Mouse (Mus musculus) gastrocnemius, adult 8-10 months (tissue): ENCODE measurements around the gene T2. TPM values are rescaled to one million over a fixed set of nuclear protein-coding genes. Genes with fewer than 3 reads are reported as not detected.
"Not testable (repeated sequence)": the region's sequence is repeated elsewhere in the genome, so short reads cannot be mapped to it uniquely, and the experiment has no call there.

Experiments used
- DNase-seq, 2 experiments: peaks; one replicate each; pipeline ENCODE4 v3.0.0; 2022; ENCODE audit warnings: low spot score in 2 of 2
- total RNA-seq, 4 experiments: library from RNA; stranded (reverse); gene quantifications; 2 replicates each; pipeline ENCODE4 v1.2.4; 2022

Gene T2
- total RNA-seq, 4 experiments from 2014 or later = not detected

DNA sequence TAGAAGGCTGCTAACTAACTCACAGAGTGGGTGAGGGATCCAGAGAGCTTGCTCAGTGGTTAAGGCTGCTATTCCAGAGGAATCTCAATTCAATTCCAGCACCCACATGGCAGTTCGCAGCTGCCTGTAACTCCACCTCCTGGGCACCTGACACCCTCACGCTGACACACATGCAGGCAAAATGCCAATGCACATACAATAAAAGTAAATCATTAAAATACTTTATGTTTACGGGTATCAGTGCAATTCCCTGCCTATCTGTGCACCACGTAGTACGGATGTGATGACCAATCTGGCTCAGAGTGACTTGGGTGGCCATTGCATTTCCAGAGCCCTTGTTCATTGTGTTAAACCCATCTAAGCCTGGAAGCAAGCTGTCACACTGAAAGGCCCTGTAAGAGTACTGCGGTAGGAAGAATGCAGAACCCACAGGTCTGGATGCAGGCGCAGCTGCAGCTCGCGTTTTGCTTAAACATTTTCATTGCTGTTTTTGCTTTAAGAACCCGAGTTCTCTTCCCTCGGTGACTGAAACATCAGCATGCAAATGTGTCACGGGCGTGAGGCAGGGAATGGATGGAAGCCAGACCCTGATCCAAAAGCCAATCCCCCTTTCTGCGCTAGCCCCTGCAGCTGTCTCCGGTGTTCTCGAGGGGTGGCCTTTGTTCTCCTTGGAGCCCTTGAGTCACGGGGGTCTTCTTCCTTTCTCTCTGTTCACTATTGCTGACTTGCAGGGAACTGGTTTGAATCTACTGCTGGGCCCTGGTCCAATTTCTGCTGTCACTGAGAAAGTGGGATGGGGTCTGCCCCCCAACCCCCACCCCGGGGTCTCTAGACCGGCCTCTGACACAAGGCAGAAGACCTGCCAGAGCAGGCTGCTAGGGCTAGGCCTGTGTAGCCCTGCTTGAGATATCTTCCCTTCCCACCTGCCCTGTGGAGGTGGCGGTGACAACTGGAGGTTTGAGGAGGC lies 12.0 kb downstream of the T2 start:
- no peak for DNase-seq

DNA sequence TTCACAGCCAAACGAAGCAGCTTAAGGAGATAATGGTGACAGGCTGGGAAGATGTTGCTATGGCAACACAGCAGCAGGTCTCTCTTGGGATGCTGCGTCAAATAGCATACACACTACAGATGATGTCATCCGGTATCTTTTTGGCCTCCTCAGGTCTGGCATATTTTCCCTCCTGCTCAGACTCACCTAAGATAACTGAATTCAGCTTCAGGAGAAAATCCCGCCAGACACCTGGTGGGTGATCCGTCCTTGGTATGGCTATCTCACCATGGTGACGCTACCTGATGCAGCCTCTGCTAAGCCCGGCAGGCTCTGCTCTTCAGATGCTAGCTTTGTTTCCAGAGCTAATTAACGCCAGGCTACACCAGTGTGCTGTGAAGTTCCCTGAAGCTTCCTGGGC lies 12.8 kb downstream of the T2 start:
- no peak for DNase-seq

DNA sequence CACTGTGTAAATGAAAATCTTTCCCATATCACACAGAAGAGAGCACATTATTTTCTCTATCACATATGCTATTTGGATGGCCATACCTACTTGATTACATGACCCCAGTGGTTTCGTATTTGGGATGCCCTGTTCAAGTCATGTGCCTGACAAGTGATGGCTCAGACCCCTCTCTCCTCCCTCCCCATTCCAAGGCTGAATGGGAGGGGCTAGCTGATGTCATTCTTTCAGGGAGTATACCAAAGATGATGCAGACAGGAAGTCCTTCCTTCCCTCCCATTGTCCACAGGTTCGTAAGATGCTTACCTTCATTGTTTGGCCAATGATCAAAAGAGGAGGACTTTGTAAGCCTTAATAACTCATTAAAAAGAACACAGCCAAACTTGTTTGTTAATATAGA lies 13.4 kb downstream of the T2 start:
- DNase-seq = no peak

DNA sequence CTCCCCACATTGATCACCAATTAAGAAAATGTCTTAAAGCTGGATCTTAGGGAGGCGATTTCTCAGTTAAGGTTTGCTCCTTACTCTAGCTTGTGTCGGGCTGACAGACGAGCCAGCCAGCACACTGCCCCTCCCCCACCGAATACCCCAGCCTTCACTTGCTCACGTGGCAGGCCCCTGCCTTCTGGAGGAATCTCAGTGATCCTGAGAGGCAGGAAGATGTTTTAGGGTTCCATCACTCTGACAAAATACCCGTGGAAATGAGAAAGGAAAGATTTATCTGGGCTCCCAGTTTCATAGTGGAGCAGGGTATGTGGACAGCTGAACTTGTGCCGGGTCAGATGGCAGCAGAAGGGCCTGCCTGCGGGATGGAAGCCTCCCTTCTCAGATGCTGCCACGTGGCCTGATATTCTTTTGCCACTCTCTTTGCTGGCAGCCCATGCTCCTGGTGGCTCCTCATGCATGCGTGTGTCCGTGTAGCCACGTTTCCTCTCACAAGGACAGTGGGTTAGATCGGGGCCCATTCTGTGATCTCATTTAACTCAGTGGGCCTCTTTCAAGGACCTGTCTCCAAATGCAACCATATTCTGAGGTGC lies 14.9 kb downstream of the T2 start:
- DNase-seq = no peak

DNA sequence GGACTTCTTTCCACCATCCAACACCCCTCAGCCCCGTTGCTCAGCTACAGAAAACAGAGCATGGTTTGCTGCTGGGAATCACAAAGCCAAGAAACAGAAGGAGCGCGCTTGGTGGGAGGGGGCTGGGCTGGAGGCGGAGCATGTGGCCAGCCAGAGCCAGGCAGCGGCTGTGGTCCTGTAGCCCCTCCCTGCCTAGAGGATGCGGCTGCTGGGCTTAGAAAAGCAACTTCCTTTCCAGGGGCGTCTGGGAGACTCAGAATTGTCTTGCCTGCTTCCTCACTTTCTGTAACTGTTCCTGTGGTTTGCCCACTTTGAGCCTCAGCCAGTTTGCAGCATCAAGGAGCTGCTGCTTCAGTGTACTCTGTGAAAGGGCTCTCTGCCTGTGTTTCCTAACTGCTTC lies 16.0 kb downstream of the T2 start:
- DNase-seq = peak in 1 of 2 experiments; percentile 7

DNA sequence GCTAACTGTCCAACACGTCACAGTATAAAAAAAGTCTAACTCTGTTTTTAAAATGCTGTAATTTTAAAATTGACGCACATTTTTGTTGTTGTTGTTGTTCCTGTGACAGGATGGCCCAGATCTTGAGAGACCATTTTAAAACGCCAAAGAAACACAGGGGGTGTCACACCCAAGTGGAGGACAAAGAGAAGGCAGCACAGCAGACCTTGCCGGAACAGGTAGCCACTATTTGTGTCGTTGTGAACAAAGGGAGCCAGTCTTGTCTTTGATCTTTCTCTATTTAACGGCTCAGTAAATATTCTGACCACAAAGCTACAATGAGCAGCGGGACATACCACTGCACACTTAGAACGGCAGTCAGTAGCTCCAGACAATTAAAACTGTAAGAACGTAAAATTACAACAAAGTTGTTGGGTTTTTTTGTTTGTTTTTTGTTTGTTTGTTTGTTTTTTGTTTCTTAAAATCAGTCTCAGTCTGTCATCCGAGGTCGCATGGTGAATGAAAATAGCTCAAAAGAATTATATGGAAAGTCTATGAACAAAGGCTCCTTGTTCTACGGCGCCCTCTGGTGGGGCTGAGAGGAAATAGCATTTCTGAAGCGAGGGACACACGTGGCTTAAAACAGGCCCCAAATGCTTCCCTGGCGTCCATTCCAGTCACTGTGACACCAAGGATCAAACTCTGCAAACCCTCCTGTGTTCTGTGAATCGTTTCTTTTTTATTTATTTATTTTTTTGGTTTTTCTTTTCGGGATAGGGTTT lies 16.7 kb downstream of the T2 start:
- peak; percentile 29 to 48 for DNase-seq

DNA sequence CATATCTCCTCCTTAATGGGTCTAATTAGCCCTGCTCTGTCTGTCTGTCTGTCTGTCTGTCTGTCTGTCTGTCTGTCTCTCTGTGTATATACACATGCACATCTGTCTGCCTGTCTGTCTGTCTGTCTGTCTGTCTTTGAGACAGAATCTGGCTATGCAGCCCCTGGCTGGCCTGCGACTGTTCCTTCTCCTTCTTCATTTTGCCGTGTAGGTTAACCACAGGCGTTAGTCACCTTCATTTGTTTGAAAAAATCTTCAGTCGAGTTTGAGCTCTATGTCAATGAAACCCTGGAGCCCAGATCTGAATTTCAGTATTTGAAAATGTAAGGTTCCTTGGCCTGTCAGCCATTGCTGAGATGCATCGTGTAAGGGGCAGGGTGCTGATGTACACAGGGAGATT lies 21.5 kb downstream of the T2 start:
- no peak for DNase-seq

DNA sequence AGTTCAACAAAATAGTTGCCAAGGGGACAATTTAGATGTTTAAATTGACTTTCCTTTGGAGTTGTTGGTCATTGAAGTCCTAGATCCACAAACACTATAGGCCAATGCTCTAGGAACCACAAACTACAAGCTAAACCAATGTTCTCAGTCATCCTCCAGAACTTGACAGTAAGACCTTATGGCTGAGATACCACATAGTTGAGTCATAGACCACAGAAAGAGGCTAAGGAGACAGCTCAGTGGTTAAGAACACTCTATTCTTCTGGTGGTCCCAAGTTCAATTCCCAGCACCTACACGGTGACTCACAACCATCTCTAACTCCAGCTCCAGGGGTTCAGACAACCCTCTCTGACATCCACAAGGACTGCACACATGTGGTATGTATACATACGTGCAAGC lies 29.6 kb downstream of the T2 start:
- no peak for DNase-seq

DNA sequence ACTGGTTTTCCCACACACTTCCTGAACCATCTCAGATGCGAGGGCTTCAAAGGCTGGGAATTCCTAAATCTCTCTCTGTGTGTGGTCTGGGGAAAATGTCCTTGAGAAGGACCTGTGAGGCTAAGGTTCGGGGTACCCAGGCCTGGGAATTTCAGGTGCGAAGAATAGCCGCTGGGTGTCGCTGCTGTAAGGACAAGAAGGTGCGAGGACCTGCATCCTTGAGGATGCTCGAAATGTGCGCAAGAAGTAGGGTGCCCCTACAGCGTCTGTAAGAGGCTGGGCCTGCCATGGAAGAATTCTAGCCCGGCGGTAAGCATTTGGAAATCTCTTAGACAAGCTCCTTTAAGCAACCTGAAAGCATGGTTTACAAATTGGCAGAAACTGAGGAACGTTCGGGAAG lies 32.7 kb downstream of the T2 start:
- DNase-seq = no peak

DNA sequence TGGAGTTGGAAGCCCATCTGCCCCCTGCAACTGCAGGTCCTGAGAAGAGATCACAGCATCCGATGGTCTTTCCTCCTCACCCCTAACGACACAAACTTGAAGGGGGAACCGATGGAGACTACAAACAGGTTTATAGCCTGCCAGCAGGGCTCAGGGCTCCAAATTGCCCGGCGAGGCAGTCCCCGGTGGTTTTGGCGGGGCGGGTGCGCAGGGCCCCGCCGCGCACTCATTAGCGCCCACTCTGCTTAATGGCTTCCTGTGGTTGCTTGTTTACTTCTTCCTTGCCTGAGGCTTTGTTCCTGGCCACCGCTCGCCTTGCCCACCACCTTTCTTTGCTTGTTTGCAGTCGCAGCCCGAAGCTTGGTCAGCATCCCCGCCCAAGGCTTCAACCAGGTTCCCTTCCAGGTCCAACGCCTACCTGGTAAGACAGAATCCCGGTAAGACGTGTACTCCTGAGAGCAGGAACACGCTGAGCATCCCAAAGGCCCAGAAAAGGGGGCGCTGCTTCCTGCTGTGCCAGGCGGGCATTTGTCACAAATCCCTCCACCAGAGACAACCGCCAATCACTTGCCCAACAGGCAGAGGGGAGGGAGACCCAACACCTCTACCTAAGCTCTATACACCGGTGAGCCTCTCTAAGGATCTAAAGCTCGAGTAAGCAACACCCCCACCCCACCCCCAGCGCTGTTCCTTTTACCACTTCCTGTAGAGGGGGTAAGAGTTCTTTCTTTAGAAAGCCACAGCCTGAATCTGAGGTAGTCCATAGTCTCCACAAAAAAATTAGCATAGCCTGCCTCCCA lies 33.4 kb downstream of the T2 start:
- DNase-seq = no peak

DNA sequence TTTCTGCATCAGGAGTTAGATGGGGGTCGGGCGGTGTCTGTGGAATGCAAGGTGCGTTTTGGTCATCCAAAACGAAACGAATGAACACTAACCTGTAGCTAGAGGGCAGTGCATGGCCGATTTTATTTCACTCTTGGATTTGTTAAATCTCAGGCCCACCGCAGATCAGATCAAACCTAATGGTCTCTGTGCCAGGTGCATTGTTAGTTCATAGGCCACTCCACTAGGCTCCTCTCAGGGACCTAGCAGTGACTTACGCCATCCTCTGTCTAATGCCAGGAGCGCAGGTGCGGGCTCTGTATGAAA lies 34.0 kb downstream of the T2 start:
- DNase-seq = no peak

DNA sequence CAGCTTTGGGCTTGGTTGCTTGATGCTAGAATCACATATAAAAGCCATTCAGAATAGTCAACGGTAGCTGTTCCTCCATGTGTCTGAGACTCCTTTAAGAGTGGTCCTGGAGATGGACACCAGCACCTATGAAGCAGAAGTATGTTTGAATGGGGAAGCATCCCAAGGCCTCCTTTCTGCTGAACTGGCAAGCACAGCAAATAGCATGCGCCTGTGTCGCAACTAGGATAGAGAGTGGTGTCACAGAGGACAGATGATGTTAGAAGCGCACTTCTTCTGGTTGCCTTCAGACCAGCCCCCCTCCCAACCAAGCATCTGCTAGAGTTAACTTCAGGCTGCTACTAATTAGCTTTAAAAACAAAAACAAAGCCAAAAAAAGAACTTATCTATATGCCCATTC lies 34.7 kb downstream of the T2 start:
- DNase-seq = no peak

DNA sequence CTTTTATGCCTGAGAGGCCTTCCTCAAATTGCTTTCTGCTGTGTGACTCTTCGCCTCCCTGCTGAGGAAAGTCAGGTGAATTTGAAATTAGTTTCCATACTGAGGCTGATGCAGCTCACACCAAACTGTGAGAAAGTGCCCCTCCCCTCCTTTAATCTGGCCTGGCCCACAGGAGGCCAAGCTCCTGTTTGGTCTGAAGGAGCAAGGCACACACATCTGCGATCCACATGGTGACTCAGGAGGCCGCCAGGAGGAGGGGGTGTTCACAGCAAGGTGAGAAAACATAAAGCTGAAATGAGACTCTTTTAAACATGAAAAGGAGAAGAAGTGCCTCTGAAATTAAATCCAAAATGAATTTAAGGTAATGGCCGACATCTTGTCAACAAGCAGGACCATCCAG lies 40.6 kb downstream of the T2 start:
- DNase-seq = no peak

DNA sequence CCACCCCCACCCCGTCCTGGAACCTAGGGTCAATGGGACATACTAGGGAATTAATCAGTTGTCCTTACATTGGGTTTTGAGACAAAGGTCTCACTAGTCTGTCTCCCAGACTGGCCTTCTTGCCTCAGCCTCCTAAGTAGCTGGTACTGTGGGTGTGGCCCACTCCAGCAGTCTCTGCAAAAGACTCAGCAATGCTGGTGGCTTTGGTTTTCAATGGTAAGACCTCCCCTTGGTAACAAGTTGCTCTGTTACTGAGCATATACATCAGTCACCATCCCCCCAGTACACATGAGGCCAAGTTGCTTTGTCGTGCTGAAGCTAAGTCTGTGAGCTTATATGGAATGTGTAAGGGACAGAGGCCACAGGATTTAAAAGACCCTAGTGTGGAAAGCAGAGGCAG lies 42.2 kb downstream of the T2 start:
- DNase-seq = no peak

DNA sequence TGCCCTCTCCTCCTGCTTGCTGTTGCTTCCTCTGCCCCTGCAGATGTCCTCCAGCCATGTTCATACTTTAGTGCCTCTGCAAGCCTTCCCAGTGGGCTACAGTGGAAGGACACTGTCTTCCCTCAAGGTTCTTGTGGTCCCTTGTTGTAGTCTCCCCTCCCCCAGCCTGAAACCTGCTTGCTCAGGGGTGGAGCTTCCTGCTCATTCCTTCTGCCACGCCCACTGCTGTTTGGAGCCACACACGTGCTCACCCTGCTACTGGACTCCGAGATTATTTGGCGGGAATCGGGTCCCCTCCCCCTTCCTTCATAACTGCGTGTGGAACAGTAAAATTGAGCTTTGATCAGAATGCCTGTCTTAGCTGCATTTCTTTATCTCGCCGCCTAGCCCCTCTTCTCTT lies 48.1 kb downstream of the T2 start:
- not testable (repeated sequence) for DNase-seq

DNA sequence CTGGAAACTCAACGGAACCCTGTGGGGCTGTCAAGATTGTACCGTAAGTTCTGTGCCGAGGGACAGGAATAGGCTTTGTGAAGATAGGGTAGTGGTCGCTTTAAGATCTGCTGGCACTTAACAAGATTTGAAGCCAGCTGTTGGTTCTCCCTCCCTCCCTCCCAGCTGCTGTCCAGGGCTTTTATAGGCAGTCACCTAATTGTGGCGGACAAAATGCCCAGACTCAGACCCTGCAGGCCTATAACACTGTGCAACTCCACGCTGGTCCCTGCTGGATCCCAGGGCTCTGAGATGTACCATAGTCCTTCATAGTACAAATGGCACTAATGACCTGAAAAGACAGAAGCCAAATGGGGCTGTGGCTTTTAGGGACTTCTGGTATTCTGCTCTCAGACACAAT lies 50.5 kb downstream of the T2 start:
- DNase-seq = no peak

DNA sequence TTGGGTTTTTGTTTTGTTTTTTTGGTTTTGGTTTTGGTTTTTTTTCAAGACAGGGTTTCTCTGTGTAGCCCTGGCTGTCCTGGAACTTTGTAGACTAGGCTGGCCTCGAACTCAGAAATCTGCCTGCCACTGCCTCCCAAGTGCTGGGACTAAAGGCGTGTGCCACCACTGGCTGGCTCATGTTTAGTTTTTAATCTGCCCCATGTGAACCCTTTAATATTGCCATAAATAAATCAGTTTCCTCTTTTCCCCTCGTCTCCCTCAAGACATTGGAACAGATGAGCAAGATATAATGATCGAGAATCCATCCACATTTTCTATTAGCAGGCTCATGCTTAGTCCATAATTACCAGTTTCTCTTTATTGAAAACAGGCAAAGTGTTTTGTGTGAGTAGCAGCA lies 52.2 kb downstream of the T2 start:
- DNase-seq = not testable (repeated sequence)

DNA sequence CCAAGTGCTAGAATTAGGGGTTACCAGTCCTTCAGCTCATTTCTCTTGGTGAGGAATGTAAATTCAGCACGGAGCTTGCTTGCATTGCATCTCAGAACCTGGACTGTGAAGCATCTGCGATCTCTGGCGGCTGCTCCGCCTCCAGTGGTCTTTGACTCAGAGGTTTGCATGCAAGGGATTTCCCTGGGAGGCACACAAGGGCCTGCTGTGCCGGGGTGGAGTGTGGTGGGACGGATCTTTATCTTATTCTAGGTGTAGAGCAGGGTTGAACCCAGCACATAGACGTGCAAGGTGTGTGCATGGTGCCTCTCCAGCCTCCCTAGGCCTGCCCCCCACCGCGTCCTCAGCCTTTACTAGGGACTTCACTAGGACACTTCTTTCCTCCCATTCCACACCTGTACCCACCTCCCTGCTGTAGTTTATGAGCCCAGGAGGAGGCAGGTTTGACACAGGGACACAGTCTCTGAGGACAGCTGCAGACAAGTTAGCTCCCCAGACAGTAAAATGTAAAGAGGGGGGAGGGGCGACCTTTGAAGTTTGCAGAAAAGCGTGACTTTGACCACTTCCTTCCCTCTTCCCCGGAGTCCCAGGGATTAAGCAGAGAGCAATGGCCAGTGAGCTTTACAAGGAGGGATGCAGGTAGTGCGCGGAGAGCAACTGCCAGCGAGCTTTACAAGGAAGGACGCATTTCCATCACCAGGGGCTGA lies 53.0 kb downstream of the T2 start:
- no peak for DNase-seq

DNA sequence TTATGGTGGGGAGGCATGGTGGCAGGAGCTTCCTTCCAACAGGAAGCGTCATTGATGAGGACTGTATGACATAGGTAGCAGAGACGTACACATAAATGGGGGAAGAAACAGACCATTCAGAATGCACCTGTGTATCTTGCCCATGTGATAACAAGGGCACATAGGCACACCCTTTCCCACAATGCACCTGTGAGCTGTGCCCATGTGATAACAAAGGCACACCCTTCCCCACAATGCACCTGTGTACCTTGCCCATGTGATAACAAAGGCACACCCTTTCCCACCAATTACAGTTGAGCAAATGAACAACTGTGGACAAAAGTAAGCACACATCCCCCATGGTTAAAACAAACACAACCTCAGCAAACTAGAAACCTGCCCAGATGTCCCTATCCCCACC lies 54.5 kb downstream of the T2 start:
- no peak for DNase-seq

DNA sequence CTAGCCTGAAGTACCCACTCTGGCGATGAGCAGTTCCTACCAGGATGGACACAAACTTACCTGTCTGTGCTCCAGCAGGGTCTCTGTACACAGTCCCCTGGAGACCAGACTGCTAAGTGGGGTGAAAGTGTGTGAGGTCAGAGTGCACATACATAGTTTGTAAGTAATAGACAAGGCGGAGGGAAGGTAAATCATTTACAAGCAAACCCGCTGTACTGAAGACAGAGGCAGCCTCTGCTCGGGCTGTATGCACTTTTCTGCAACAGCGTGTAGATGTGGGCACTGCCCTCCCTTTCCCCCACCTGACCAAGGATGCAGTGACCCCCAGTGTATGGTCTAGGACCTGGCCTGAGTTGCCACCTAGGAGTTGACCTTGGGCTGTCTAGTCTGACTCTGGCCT lies 57.9 kb downstream of the T2 start:
- no peak for DNase-seq

DNA sequence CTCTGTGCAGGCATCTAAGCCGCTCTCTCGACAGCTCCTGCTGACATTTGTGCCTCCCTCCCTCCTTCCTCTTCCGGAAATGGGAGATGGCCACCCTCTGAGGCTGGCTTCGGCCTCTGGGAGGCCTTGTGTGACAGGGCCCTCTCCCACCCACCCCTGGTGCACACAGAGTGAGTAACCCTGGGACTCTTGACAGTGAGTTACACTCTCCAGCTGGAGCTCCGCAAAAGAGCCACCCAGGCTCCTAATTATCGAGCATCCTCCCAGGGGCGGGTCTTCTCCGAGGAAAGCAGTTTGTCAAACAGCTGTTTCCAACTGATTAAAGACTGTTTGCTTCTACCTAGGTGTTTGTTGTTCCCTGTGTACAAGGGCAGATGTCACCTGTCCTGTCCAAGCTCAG lies 59.7 kb downstream of the T2 start:
- DNase-seq = no peak
